Mouse (Mus musculus) hematopoietic stem cell, adult 5-6 weeks (primary cell): Measurements from ENCODE around the gene Arhgap15. TPM values are rescaled to one million over a fixed set of nuclear protein-coding genes. Genes with fewer than 3 reads are reported as not detected.

Experiments
- ATAC-seq, 2 experiments: fragments of 125-278 bp in 1 of 2; replicated peaks in 1 of 2; 2 replicates each; pipeline ENCODE4 v1.8.0; 2016 to 2017; ENCODE audit warnings: inconsistent platforms in 2 of 2, mild to moderate bottlenecking in 2 of 2, moderate number of reproducible peaks in 2 of 2, low read depth in 1 of 2, moderate TSS enrichment in 1 of 2; ENCODE audit not compliant: low FRiP score in 2 of 2, poor library complexity in 2 of 2, severe bottlenecking in 2 of 2, insufficient read depth in 1 of 2, low TSS enrichment in 1 of 2
- total RNA-seq: library from RNA; stranded (forward); fragments of 172-1452, 232-1000 nt; gene quantifications from 2 replicates; pipeline ENCODE4 v1.2.3, GENCODE M21; 2017

The Arhgap15 gene
- total RNA-seq, 1 experiment from 2014 or later = 148 TPM

DNA sequence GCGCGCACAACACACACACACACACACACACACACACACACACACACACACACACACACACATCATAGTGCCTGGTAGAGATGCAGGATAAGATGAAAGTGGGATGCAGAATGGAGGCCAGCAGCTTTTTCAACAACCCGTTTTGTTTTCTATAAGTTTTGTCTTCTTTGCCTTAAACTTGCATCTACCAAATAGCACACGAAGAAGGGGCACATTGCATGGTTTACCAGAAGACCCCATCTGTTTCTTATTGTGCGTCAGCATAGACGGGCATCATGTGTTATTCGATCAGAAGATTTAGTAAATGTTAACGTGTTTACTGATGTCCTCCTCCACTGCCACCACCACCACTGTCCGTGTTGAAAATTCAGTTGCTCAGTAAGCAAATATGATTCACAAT lies 311.7 kb downstream of the Arhgap15 start:
- ATAC-seq = no peak

DNA sequence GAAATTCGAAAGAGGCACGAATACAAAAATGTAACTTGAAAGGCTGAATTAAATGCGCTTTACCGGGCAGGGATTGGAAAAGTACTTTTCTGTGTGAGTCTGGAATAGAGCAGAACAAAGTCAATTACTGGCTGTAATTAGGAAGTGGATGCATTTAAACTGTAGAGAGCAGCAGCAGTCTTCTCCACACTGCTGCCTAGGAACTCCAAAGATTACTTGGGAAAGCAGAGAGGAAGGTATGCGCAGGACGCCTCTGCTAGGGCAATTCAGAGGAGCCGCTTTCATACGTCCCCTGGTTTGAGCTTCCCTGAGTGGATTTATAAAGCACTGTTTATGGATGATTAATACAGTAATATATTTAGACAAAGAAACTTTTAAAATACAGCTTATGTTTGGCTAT lies 312.1 kb downstream of the Arhgap15 start:
- ATAC-seq = no peak

DNA sequence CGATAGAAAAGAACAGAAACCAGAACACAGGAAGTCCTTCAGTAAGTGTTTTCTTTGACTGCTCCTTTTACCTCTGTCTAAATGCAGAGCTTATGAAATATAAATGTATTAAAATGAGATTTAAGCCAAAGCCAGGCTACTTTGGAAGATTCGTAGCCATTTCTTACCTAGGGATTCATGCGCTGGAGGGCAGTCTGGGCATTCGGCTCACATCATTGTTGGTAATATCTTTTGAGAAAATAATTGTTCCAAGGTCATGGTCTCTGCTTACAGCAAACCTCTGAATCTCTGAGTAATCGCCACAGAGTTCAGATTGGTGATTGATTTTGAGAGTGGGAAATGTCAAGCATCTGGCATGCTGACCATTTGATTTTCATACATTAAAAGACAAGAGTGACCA lies 316.4 kb downstream of the Arhgap15 start:
- no peak; a peak in 1 of 4 replicates for ATAC-seq

DNA sequence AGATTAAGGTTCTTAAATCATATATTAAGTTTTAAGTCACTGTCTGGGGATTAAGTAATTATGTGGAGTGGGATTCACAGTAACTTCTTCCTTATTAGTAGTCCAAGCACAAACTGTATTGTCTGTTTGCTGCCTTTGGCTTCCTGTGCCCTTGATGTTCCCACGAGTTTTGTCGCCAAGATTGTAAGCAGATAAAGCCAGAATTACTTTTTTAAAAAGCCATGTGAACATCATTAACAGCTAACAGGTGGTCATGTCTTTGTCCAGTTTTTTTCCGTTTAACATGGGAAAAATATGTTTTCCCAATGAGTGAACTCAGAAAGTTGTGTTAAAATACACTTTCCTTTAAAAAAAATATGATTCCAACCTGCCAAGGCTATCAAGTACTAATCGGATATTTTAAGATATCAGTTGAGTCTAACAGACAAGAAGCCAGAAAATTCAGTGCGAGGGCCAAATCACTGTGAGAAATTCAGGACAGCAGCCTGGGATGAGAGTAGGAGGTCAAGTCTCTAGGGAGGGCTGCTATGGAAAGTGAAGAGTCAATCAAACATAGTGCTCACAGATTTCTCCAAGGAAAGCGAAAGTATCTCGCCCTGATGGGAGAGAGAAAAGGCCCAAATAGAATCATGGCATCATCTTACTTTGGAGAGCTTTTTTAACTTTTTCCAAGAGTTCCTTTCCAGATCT lies 319.7 kb downstream of the Arhgap15 start:
- no peak for ATAC-seq

DNA sequence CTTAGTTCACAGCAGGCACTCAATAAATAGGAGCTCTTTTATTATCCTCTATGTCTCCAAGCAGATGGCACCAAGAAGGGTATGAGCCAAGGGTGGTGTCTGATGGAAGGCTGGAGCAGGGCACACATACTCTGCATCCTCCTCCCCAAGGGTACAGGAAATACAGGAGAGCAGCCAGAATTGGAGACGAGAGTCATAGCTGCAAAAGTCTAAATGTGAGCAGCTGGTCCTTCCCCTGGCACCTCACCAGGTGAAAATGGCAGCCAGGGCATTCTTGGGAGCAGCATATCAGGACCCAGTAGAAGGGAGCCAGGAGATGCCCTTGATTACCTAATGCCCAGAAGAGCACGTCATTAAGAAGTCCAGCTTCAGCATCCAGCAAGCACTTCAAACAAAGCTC lies 320.3 kb downstream of the Arhgap15 start:
- ATAC-seq = no peak

DNA sequence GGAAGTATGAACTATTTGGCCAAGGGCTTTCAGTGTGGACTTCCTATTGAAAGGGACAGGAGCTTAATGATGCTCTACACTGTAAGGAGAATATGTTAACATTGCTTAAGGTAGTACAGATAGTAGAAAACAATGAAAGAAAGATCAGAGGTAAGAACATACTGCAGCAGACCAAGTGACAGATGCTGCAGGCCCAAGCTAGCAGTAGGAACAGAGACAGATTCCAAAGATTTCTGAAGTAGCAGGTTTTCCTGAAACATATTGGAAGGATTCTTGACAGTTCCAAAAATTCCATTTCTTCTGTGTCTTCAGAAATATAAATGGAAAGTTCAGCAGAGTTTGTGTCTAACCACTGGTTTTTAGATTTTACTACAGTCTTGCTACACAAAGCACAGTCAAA lies 327.9 kb downstream of the Arhgap15 start:
- ATAC-seq = no peak

DNA sequence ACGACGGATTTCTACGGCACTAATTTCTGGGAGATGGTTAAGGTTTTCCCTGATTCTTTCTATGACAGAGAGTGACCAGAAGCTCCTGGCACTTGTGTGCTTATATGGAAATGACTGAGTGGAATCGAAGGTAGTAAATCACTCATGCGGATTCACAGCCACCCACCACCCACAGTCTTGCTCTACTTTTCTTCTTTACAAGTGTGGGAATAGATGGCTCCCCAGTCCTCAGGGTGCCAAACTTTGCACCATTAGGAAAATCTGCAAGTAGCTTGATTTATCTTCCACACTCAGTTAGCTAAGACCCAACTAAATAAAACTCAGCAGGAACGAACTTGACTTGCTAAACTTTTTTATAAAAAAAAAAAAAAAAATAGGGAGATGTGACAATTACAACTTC lies 331.9 kb downstream of the Arhgap15 start:
- ATAC-seq = no peak

DNA sequence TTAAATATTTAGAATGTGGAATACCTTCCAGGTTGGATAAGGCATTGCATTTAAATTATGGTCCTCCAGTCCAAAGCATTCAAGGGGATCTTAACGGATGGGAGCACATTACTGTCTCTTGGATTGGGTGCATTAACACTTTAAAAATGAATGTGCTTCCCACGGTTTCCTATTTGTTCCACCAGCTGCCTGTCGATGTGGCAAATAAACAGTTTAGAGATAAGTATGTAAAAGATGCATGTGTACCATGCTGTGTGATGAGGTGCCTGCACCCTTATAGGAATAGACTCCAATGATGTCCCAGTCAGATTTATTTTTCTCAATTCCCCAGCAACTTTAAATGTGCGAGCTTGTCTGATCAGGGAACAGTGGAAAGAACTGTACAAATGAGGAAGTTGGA lies 332.6 kb downstream of the Arhgap15 start:
- ATAC-seq = no peak

DNA sequence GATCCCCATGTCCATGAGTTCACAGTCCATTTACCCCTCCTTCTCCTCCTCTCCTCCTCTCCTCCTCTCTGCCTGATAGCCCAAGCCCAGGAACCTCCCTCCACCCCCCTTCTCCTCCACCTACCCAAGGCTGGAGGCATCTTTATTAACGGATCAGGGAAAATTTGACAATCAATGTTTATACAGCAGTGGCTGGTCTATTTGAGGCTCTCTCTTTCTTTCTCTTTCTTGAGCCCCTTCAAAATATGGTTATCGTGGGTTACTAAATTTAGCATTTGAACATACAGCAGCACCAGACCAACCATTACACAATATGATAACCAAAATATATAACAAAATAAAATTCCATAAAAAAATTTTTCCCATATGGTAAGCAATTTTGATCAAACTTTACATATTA lies 335.8 kb downstream of the Arhgap15 start:
- no peak for ATAC-seq

DNA sequence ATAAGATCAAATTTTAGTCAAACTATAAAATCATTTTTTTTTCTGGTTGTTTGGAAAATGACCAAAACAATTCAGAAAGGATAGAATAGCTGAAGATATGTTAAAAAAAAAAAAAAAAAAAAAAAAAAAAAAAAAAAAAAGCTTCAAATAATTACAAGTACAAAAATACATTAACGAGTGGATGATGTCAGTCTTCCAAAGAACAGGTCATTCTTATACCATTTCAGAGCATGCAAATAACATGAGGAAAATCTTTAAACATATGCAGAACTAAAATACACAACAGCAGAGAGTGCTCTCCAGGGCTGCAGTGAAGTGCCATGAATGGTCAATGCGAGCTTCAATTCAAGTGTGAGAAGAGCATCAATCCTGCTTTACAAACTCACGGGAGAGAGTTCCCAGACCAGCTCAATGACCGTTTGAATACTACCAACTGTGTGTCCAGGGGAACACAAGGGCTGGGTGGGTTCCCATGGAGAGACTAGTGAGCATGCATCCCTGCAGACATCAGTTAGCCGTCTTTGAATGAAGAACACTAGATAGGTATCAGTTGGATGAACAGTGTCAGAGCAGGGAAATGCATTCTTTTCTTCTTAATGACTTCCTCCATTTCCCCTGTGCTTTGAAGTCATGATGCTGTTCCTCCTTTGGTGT lies 337.9 kb downstream of the Arhgap15 start:
- no peak for ATAC-seq

DNA sequence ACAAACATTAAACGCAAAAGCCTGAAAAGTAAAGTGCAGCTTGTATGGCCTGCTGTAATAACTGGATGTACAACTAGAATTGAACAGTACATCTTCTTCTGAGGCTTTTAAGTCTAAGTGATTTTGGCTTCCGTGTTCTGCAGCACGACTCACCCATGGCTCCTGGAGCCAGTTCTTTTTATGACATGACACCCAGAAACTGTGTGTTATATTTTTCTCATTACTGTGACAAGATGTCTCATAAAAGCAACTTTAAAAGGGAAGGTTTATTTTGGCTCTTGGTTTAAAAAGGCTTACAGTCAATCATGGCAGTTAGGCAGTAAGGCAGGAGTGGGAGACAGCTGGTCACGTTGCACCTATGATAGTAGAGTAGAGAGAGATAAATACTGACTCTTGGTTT lies 349.9 kb downstream of the Arhgap15 start:
- ATAC-seq = no peak

DNA sequence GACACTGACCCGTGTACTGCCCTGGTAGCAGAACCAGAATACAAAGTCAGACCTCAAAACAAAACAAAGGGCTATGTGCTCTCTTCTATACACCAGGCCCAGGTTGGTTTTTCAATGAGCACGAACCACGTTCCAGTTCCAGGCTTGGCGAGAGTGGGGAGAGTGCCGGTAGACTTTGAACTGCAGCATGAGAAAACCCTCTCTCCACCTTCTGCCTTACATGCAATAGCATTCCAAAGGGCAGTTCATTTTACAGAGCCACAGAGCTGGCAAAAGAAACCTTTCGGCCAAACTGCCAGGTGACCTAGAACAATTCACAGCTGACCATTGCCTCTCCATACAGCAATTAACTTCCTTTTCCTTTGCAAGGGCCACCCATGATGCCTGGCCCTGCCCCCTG lies 353.7 kb downstream of the Arhgap15 start:
- no peak for ATAC-seq

DNA sequence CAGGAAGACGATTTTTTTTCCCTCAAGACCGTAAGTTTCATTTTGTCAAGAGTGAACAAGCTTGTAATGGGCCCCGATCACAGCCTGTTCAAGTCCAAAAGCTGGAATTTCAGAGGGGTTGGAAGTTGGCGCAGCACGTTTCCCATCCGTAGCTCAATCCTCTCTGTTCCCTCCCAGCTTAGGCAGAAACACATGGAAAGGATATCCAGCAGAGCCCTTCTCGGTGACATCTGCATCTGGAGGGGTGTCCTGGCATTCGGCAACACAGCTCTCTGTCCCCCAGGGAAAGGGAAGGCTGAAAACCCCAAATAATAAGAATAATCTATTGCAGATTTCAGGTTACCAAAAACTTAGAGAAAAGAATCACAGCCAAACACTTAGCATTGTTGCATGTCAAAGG lies 354.7 kb downstream of the Arhgap15 start:
- ATAC-seq = no peak

DNA sequence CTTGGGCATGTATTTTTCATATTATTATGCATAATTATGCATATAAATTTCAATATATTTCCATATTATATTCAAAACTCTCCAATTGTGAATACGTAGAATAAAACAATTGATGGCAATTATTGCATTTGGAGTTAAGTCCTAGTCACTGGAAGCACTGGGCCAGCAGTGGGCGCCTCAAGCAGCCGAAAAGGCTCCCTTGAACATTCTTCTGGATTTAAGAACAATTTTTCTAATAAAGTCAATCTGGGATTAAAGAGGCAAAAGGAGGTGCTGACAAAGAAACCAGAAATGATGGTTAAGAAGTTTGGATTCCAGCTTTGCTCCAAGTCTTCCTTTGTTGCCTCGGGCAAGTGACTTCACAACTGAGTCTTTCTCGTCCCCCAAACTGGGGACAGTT lies 355.1 kb downstream of the Arhgap15 start:
- ATAC-seq = no peak

DNA sequence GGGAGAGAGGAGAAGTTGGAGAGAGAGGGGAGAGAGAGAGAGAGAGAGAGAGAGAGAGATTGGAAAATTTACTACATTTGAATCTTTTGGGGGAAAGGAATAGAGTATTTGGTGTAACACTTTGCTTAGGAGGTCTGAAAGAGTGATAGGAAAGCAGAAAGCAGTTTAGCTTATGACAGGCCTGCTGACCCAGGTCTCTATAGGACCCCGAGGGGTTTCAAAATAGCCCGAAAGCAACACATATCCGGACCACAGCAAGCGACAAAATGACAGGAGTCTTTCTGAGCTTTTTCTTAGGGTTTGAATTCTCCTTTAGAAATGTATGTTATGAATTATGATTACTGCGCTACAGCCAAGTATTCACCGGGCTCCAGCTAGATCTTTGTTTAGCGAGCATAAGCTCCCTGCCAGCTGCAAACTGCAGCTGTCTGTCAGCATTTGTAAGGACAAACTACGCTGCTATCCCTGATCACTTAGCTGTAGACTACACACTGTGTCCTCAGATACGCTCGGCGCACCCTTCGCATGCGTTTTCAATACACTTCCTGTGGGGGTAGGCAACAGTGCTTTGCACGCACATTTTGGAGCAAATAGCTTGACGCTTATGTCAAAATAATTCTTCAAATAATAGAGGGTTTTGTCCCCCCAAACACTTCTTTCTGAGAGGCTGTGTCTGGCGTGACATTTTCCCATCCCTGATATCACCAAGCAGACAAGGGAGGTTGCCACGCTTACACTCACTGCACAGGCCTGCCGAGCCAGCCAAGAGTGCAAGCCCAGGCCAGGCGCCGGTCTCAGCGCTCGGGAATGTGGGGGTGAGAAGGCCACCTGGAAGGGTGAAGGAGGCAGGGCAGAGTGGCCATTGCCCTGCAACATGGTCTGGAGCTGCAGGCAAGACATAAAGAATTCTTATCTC lies 355.9 kb downstream of the Arhgap15 start:
- no peak for ATAC-seq

DNA sequence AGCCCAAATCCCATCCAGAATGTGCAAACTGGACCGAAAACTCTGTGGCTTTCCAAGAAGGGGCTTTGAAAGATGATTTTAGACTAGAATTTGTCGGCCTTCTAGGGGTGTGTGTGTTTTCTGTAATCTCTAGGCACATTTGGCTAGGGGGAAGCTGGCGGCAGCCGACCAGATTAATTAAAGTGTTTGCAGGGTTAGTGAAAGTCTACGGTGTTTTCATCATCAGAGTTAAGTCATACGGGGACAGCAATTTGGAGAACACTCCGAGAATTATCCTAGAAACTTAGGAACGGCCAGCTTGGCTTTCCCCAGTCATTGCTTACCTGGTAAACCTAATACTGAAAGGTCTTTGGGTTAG lies 356.6 kb downstream of the Arhgap15 start:
- ATAC-seq = no peak

DNA sequence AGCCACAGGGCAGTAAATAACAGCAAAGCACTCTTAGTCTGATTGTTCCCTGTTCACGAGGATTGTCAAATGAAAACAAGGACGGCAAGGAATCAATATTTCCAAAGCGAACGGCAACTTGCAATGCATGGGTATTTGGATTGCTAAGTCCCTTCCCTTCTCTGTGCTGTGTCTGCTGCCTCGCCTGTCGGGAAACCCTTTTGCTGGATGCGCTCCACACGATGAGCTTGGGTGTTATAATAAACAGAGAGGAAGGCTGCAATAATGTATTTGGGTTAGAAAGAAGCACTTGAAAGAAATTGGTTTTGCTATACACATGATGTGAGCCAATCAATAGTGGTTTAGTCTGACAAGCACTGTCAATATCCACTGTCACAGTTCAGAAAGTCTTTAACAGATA lies 357.7 kb downstream of the Arhgap15 start:
- no peak for ATAC-seq

DNA sequence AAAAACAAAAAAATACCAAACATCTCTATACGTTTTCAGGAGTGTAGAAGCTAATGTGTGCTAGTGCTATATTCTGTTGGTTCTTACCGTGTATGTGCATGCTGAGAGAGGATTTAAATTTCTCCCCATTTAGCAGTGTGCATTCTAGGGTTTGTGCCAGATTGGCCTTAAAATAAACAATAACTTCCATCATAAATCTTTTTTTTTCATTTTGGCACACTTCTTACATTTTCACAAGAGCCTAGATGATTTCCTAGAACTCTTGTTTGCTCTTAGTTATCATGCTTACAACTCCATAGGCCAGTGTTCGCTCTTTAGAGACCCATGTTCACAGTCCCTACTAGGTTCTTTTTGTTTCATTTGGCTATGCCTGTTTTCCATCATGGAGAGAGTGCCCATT lies 362.7 kb downstream of the Arhgap15 start:
- ATAC-seq = no peak
